Mouse (Mus musculus): ENCODE data around the gene Gnmt.

DNA sequence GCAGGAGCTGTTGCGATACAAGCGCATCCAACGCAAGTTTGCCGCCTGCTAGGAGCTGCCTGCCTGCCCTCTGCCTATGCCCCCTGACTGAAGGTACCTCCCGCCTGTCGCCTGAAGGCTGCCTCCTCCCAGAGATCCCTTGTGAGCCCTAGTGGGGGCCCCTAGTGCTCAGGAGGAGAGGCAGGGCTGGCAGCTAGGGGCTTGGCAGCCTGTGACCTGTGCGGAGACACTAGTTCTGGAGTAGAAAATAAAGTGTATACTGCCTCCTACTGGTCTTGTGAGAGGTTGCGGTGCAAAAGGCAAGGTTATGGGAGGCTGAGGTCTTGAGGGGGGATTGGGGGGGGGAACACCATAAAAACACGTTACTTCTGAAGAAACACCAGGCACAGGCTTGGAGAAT is 3.7 kb downstream of the Gnmt start:
- TF ChIP-seq MAX (IDR thresholded peaks at IDR 0.05; ENCODE audit: low read depth) (no peak), E2F4 (IDR thresholded peaks at IDR 0.05; ENCODE audit: insufficient read depth) (no peak), POLR2A (IDR thresholded peaks at IDR 0.05; ENCODE audit: insufficient read length, low read depth) (no peak), POLR2AphosphoS2 (IDR thresholded peaks at IDR 0.05; ENCODE audit: insufficient read length, low read depth) (no peak), TCF12 (IDR thresholded peaks at IDR 0.05; ENCODE audit: insufficient read depth, poor library complexity, severe bottlenecking) (no peak), USF1 (IDR thresholded peaks at IDR 0.05; ENCODE audit: low read depth) (no peak), SRF (IDR thresholded peaks at IDR 0.05; ENCODE audit: control insufficient read depth, insufficient read length, low read depth) (no peak), CEBPB (IDR thresholded peaks at IDR 0.05; ENCODE audit: insufficient read depth, poor library complexity, severe bottlenecking) (no peak)

Measured in myocyte (in vitro differentiated cells).